Mouse (Mus musculus): Measurements from ENCODE around the gene Olfr1246.
"Not testable (repeated sequence)": the region's sequence is repeated elsewhere in the genome, so short reads cannot be mapped to it uniquely, and the experiment has no call there.

The Olfr1246 gene

DNA sequence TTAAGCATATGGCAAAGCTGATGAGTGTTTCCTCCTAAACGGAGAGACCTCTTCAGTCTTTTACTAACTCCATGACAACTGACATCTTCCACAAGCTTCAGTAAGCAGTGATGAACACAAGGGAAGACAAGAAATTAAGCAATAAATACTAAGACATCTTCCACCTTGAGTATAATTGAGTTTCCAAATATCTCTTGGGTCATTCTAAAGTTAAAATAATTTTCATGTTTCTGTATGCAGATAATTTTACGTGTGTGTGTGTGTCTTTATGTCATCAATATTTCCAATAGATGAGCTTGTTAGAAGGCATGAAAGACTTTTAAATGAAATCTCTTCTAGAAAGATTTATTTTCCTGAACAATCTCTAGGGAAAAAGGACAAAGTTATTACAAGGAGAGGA, at the start of gene Olfr1246:
Olfr1246 (minus strand) TSS at position 101 of the 400 bp plus-strand sequence.
- DNase-seq (ENCODE audit: low read depth, low spot score), result no peak

DNA sequence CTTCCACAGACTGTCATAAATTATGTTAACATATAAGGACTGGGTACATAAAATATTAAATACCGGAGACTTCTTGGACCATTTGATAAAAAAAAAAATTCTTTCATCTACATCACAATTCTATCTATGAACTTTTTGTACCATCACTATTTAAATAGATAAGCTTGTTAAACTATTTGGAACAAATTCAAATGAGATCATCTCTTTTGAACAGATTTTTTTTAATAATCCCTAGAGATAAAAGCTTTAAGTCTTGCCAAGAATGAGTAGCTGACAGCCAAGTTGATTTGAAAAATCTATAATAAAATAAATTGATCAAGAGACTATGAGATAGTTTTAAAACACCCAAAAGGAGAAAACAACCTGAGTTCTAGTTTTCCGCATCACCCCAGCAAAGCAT, 41.9 kb upstream of the Olfr1246 start, which contains the start of gene Olfr1249:
Olfr1249 (minus strand) TSS at position 101 of the 400 bp plus-strand sequence.
- no peak for DNase-seq (ENCODE audit: low read depth, low spot score)

DNA sequence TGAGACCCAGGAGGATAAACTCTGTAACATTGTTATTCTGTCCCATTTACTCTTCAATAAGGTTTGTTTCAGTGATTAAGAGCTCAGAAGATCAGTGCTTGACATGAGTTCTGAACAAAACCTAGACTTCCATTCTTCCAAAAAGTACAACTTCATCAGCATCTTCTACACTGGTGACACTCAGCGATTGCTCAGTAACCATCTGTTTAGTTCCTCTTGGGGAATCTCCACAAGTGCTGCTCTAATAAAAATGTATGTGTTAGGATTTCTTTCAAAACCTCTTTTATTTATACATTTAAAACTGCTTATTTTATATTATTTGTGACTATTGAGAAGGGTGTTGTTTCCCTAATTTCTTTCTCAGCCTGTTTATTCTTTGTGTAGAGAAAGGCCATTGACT, 25.2 kb upstream of the Olfr1246 start, which contains the start of gene Olfr1248:
Olfr1248 (minus strand) TSS at position 101 of the 400 bp plus-strand sequence.
- not testable (repeated sequence) for DNase-seq (ENCODE audit: low read depth, low spot score)

DNA sequence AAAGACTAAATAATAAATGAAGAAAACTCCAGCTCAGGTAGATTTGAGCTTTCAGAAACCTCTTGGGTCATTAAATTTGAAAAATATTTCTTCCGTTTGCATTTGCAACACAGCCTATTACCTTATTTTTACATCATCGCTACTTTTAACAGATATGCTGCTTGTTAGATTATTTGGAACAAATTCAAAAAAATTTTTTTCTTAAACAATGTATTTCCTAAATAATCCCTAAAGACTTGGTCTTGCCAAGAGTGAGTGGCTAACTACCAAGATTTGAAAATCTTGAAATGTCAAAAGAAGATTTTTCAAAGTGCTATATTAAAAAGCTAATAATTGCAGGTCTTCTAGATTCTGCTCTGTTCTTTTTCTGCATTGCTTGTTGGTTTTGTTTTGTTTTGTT, 21.1 kb upstream of the Olfr1246 start, which contains the start of gene Olfr1247:
Olfr1247 (minus strand) TSS at position 101 of the 400 bp plus-strand sequence.
- no peak for DNase-seq (ENCODE audit: low read depth, low spot score)

DNA sequence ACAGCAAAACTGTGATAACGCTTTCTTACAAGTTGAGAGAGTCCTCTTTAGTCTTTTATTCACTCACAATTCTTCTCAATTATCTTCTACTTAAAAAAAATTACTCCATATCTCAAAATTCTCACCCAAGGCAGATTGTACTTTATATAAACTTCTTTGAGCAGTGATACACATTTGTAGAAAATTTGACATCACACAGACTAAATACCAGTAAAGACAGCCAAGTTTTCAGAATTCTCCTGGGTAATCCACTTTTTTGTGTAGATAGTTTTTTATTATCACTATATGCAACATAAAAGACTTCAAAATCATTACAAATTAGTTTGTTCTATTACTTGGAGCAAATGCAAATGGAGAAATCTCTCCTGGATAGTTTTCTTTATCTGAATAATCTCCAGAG, 14.6 kb downstream of the Olfr1246 start, which contains the start of gene Olfr1245:
Olfr1245 (minus strand) TSS at position 101 of the 400 bp plus-strand sequence.
- DNase-seq (ENCODE audit: low read depth, low spot score), result no peak

DNA sequence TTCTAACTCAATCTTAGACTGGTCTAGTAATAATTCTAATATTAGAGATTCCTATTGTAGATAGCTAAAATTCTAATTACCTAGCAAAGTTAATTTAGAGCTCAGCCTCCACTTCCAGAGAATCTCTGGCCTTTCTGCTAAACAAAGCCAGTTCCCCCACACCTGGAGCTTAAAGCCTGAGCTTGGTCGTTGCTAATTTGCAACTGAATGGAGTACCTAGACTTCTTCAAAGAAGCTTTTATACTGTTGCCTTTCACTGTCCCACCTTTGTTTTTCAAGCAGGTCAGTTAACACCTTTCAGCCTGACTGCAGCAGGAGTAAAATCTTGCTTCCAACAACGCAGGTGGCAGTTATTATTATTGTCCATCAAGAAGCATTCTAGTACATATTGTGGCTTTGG, 30.3 kb downstream of the Olfr1246 start:
- not testable (repeated sequence) for DNase-seq (ENCODE audit: low read depth, low spot score)

GRCm38 (mm10) chr2:89544516-89544915, 48.4 kb downstream of the Olfr1246 start:
- DNase-seq (ENCODE audit: low read depth, low spot score), result no peak

DNA sequence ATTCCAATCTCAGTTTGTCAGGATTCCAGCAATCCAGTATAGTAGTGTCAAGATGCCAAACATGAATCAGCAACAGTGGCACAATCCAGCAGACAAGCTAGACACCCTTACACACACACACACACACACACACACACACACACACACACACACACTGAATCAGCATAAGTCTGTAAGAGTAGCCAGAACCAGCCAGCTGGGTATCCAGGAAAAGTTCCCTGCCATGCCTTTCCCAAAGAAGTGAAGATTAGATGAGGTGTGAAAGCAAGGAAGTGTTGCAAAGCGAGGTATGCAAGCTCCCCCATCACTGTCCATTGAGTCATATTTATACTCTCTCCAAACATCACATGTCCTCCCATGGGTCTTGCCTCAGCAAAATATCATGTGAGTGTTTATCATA, 53.0 kb downstream of the Olfr1246 start:
- DNase-seq (ENCODE audit: low read depth, low spot score), result no peak

Data from mesoderm, embryonic 11.5 days (tissue).